Mouse (Mus musculus) megakaryocyte, embryonic 14.5 days (primary cell): Measurements from ENCODE around the gene Gm20604.

ENCODE experiments used
- FLI1 ChIP-seq: IDR thresholded peaks from 2 replicates; pipeline ENCODE4 v1.6.1; 2012; ENCODE audit warnings: low read length, inconsistent platforms, mixed read lengths
- GATA1 ChIP-seq: IDR thresholded peaks from 3 replicates; pipeline ENCODE4 v1.6.1; 2012; ENCODE audit warnings: mixed read lengths, low read length, inconsistent platforms, borderline replicate concordance

GRCm38 (mm10) chr12:102722966-102723365, 35.5 kb downstream of the Gm20604 start:
- TF ChIP-seq GATA1 (no peak), FLI1 (no peak)
